Mouse (Mus musculus): Measurements from ENCODE around the gene Pim3.

- no peak for TF ChIP-seq ZC3H11A (IDR thresholded peaks at IDR 0.05; ENCODE audit: low read depth, low read length)
- peak; percentile 89 to 94 for TF ChIP-seq POLR2A (IDR thresholded peaks at IDR 0.05; ENCODE audit: control insufficient read depth in 1 of 2, insufficient read depth in 1 of 2, low read depth in 1 of 2, low read length in 2 of 2, poor library complexity in 1 of 2)
- no peak for TF ChIP-seq EP300 (IDR thresholded peaks at IDR 0.05; ENCODE audit: low read depth in 1 of 2, low read length in 2 of 2)
- 0 out of 2 replicates have a peak, but pooled peaks have one; percentile 52 for TF ChIP-seq MYC (IDR thresholded peaks at IDR 0.05; ENCODE audit: low read depth, low read length)
- 0 out of 2 replicates have a peak, but pooled peaks have one; percentile 34 for TF ChIP-seq USF1 (IDR thresholded peaks at IDR 0.05; ENCODE audit: low read depth, low read length)
- TF ChIP-seq USF2 (IDR thresholded peaks at IDR 0.05; ENCODE audit: borderline replicate concordance in 1 of 2, insufficient read depth in 1 of 2, low read depth in 1 of 2, low read length in 2 of 2), result no peak
- TF ChIP-seq POLR2AphosphoS2 (IDR thresholded peaks at IDR 0.05; ENCODE audit: low read length), result peak; percentile 83
- peak; percentile 55; the same call in 1 of the 2 replicates for TF ChIP-seq TCF12 (IDR thresholded peaks at IDR 0.05; ENCODE audit: low read depth, low read length)
- TF ChIP-seq POLR2AphosphoS5 (IDR thresholded peaks at IDR 0.05; ENCODE audit: borderline replicate concordance, low read depth, low read length), result no peak
- no peak for TF ChIP-seq CTCF (IDR thresholded peaks at IDR 0.05 in 2 of 3, conservative IDR thresholded peaks at IDR 0.05 in 1 of 3; ENCODE audit: control insufficient read depth in 1 of 3, insufficient read depth in 1 of 3, low read depth in 2 of 3, low read length in 3 of 3, poor library complexity in 1 of 3, severe bottlenecking in 1 of 3)
- no peak for TF ChIP-seq SMC3 (IDR thresholded peaks at IDR 0.05; ENCODE audit: low read depth, low read length)
- TF ChIP-seq ETS1 (IDR thresholded peaks at IDR 0.05; ENCODE audit: low read depth, low read length), result no peak
- TF ChIP-seq CHD1 (IDR thresholded peaks at IDR 0.05; ENCODE audit: low read depth, low read length), result no peak
- TF ChIP-seq ZKSCAN1 (IDR thresholded peaks at IDR 0.05; ENCODE audit: low read depth, low read length), result no peak
These were observed 42.7 kb upstream of the Pim3 start, which contains the start of the genes Alg12 and Creld2 for GRCm38 (mm10) chr15:88819026-88819905.

Data from MEL (cell line).